Mouse (Mus musculus): ENCODE results near the gene Rbm28. TPM values are rescaled to one million over a fixed set of nuclear protein-coding genes. Genes with fewer than 3 reads are reported as not detected.

Rbm28 gene
- 70.3 TPM for polyA plus RNA-seq (2015; fragmentation: Illumina TruSeq; extraction: RNeasy Lipid Tissue Mini Kit (QIAGEN cat#74804); ENCODE audit: insufficient read depth, low replicate concordance)

DNA sequence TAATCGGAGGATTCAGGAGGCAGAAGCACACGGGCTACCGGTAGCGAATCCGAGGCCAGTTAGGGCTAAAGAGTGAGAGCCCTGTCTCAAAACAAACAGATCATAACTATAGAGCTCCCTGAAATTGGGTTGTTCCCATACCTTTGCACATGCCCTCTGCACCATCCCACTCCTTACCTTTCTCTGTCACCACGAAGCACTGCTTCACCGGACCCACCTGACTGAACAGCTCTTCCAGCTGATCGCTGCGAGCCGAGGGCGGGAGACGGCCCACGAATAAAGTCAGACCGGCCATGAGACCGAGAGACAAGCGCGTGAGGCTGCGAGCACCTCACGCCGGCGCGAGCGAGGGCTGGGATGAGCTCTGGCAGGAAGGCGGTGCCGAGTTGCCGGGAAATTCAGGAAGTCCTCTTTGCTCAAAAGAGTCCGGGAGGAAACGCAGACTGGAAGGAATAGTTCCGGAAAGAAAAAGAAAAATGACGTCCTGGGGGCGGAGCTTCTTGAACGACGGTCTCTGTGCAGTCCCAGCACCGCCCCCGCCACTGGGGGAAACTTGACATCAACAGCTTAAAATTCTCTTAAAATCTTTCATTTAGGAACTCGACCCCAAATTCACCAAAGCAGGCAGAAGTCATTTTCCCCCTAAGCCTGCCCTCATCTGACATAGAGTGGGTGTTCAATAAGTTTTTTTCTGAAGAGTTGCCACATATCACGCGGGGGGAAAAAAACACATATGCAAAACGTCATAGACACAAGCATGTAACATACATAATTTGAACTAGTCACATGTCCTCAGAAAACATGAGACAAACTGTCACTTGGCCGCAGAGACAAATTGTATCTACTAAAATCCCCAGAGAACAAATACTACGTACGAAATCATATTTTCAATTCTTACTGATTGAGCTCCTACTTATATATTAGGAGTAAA lies at the start of gene Rbm28:
Gene Rbm28 (minus strand): TSS at position 693 of the 931 bp plus-strand sequence.

DNA sequence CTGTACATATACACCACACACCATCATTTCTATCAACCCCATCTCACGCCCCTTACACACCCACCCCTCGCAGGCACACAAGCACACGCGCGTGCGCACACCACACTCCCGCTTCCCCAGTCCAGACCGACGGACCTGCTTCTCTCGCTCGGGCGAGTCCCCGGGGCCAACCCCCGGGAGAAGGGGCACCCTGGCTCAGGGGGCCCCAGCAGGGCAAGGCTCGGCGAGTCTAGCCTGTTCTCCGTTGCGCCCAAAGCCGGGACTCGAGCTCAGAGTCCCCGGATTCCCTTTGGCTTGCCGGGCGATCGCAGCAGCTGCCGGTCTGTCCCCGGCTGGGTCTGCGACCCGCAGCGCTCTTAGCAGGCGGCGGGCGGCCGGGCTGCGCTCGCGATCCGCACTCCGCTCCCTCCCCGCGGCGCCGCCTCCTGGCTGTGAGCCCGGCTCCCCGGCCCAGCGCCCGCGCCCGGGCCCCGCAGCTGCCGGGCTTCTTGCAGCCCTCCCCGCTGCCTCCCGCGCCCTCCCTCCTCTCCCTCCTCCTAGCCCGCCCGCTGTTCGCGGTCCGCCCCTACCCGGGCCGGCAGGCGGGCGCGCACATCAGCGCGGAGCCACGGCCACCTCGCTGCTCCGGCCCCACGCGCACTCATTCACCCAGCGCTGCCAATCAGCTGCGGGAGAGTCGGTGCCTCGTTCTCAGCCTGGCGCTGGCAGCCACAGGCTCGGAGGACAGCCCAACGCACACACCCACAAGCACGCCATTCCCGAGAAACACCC lies 14.3 kb upstream of the Rbm28 start, which contains the start of gene Prrt4:
Gene Prrt4 (minus strand): TSS at position 697 of the 771 bp plus-strand sequence.

Other genes with a start within 250 kb of the Rbm28 start
- 0.62 TPM for gene Lep, start 104.8 kb downstream of the Rbm28 start, polyA plus RNA-seq (2015; fragmentation: Illumina TruSeq; extraction: RNeasy Lipid Tissue Mini Kit (QIAGEN cat#74804); ENCODE audit: insufficient read depth, low replicate concordance)
- gene Prrt4, start 14.6 kb upstream of the Rbm28 start, polyA plus RNA-seq (2015; fragmentation: Illumina TruSeq; extraction: RNeasy Lipid Tissue Mini Kit (QIAGEN cat#74804); ENCODE audit: insufficient read depth, low replicate concordance): 0.11 TPM
- 21.3 TPM for gene Impdh1, start 51.4 kb upstream of the Rbm28 start, polyA plus RNA-seq (2015; fragmentation: Illumina TruSeq; extraction: RNeasy Lipid Tissue Mini Kit (QIAGEN cat#74804); ENCODE audit: insufficient read depth, low replicate concordance)
- gene Hilpda, start 107.5 kb upstream of the Rbm28 start, polyA plus RNA-seq (2015; fragmentation: Illumina TruSeq; extraction: RNeasy Lipid Tissue Mini Kit (QIAGEN cat#74804); ENCODE audit: insufficient read depth, low replicate concordance): 9.8 TPM
- 0.59 TPM for gene Fam71f2, start 114.6 kb upstream of the Rbm28 start, polyA plus RNA-seq (2015; fragmentation: Illumina TruSeq; extraction: RNeasy Lipid Tissue Mini Kit (QIAGEN cat#74804); ENCODE audit: insufficient read depth, low replicate concordance)
- gene Fam71f1, start 154.1 kb upstream of the Rbm28 start, polyA plus RNA-seq (2015; fragmentation: Illumina TruSeq; extraction: RNeasy Lipid Tissue Mini Kit (QIAGEN cat#74804); ENCODE audit: insufficient read depth, low replicate concordance): not detected
- gene Calu, start 183.1 kb upstream of the Rbm28 start, polyA plus RNA-seq (2015; fragmentation: Illumina TruSeq; extraction: RNeasy Lipid Tissue Mini Kit (QIAGEN cat#74804); ENCODE audit: insufficient read depth, low replicate concordance): 140 TPM
- not detected for gene Opn1sw, start 223.5 kb upstream of the Rbm28 start, polyA plus RNA-seq (2015; fragmentation: Illumina TruSeq; extraction: RNeasy Lipid Tissue Mini Kit (QIAGEN cat#74804); ENCODE audit: insufficient read depth, low replicate concordance)
- gene Ccdc136, start 231.3 kb upstream of the Rbm28 start, polyA plus RNA-seq (2015; fragmentation: Illumina TruSeq; extraction: RNeasy Lipid Tissue Mini Kit (QIAGEN cat#74804); ENCODE audit: insufficient read depth, low replicate concordance): 0.18 TPM